Comparison of ENCODE assay signal across 29 mouse cellular contexts in genomic region chr5:97409234-97409704, GRCm38 (mm10). TPM values are rescaled to one million over a fixed set of nuclear protein-coding genes. Genes with fewer than 3 reads are reported as not detected.
DNase-seq lines count a peak whose midpoint lies in the region; ATAC-seq and TF ChIP-seq lines count a peak whose summit lies in the region.
"Had no signal": no experiment of that assay in that cellular context is flagged by ENCODE, and none has a peak within 500 bp of the region (broad histone marks: within the 10 kb centered on the region; RNA-seq: fewer than 3 reads in every experiment).

No protein-coding gene starts in this region.

- TF ChIP-seq CTCF in forebrain, postnatal 0 days (IDR thresholded peaks at IDR 0.05; ENCODE audit: low read depth), result no peak
- no peak for TF ChIP-seq CTCF in hindbrain, postnatal 0 days (IDR thresholded peaks at IDR 0.05; ENCODE audit: low read depth)

- H3K9me3 ChIP-seq in forebrain, embryonic 11.5 days (ENCODE audit: control insufficient read depth, low read length), result no peaks in the 10 kb centered on the region
- no peaks in the 10 kb centered on the region for H3K9me3 ChIP-seq in forebrain, postnatal 0 days (ENCODE audit: low read length)
- no peaks in the 10 kb centered on the region for H3K9me3 ChIP-seq in forebrain, embryonic 15.5 days
- H3K9me3 ChIP-seq in hindbrain, postnatal 0 days (ENCODE audit: low read length), result no peaks in the 10 kb centered on the region
- H3K9me3 ChIP-seq in neural tube, embryonic 12.5 days, result no peaks in the 10 kb centered on the region
- H3K9me3 ChIP-seq: embryonic facial prominence, embryonic 15.5 days; heart, embryonic 12.5 days had no signal

- WGBS in forebrain, embryonic 11.5 days, result 59% methylated on average over 4 of the region's 4 CpGs
- 31% methylated on average over 4 of the region's 4 CpGs for WGBS in forebrain, postnatal 0 days
- WGBS in forebrain, embryonic 15.5 days, result 32% methylated on average over 4 of the region's 4 CpGs
- 33% methylated on average over 4 of the region's 4 CpGs for WGBS in hindbrain, postnatal 0 days
- WGBS in neural tube, embryonic 12.5 days, result 36% methylated on average over 4 of the region's 4 CpGs

- ATAC-seq in forebrain, embryonic 11.5 days (replicated peaks; ENCODE audit: low FRiP score), result peak; percentile 42; the same call in 1 of the 2 replicates
- ATAC-seq in forebrain, postnatal 0 days, result no peak
- ATAC-seq in forebrain, embryonic 15.5 days (replicated peaks), result peak; percentile 57
- peak; percentile 43 for ATAC-seq in hindbrain, postnatal 0 days
- peak; percentile 72 for ATAC-seq in neural tube, embryonic 12.5 days (ENCODE audit: low FRiP score, low read depth)
- no peak for ATAC-seq in frontal cortex, adult (ENCODE audit: low TSS enrichment)
- no peak for ATAC-seq in megakaryocyte-erythroid progenitor cell, adult 5-6 weeks (replicated peaks; ENCODE audit: low FRiP score, low TSS enrichment, poor library complexity, severe bottlenecking)
- ATAC-seq: activated CD4-positive, CD25-positive, alpha-beta regulatory T cell, adult 4 months; CD4-positive, CD25-positive, alpha-beta regulatory T cell, adult 4 months; Patski had no signal

- H3K27me3 ChIP-seq in forebrain, embryonic 11.5 days (ENCODE audit: control insufficient read depth, insufficient read depth, low read length), result no peaks in the 10 kb centered on the region
- H3K27me3 ChIP-seq in forebrain, postnatal 0 days (ENCODE audit: insufficient read depth, low read length), result no peaks in the 10 kb centered on the region
- H3K27me3 ChIP-seq in forebrain, embryonic 15.5 days, result no peaks in the 10 kb centered on the region
- H3K27me3 ChIP-seq in hindbrain, postnatal 0 days (ENCODE audit: insufficient read depth, low read length), result no peaks in the 10 kb centered on the region
- H3K27me3 ChIP-seq in neural tube, embryonic 12.5 days (replicated peaks), result no peaks in the 10 kb centered on the region
- H3K27me3 ChIP-seq: embryonic facial prominence, embryonic 15.5 days; heart, embryonic 12.5 days had no signal

- H3K9ac ChIP-seq in forebrain, embryonic 11.5 days (ENCODE audit: low read length), result no peak overlapping the region
- H3K9ac ChIP-seq in forebrain, postnatal 0 days, result no peak overlapping the region
- H3K9ac ChIP-seq in forebrain, embryonic 15.5 days (replicated peaks), result no peak overlapping the region
- no peak overlapping the region for H3K9ac ChIP-seq in hindbrain, postnatal 0 days (replicated peaks; ENCODE audit: low read length)
- H3K9ac ChIP-seq in neural tube, embryonic 12.5 days, result no peak overlapping the region
- H3K9ac ChIP-seq: embryonic facial prominence, embryonic 15.5 days; heart, embryonic 12.5 days had no signal

- no peak overlapping the region for H3K27ac ChIP-seq in forebrain, embryonic 11.5 days (ENCODE audit: low read depth, low read length)
- H3K27ac ChIP-seq in forebrain, postnatal 0 days (ENCODE audit: low read depth, low read length), result no peak overlapping the region
- H3K27ac ChIP-seq in forebrain, embryonic 15.5 days (replicated peaks), result peak overlapping the region; percentile 48
- H3K27ac ChIP-seq in hindbrain, postnatal 0 days, result no peak overlapping the region
- no peak overlapping the region for H3K27ac ChIP-seq in neural tube, embryonic 12.5 days
- H3K27ac ChIP-seq: embryonic facial prominence, embryonic 15.5 days had no signal

- no peak for DNase-seq in forebrain, embryonic 11.5 days (ENCODE audit: low spot score)
- no peak for DNase-seq in forebrain, postnatal 0 days
- DNase-seq in hindbrain, postnatal 0 days (ENCODE audit: low spot score), result peak; percentile 35
- DNase-seq in left cerebral cortex, adult 9 months (ENCODE audit: low spot score in 2 of 2), result no peak
- DNase-seq: adrenal gland, postnatal 10 days; cerebellum, postnatal 25 days; embryo, embryonic 11 days; kidney, adult 9 months; kidney, postnatal 25 days; lung, adult 2 months; thymus, adult 2 months had no signal

- no peaks in the 10 kb centered on the region for H3K4me1 ChIP-seq in forebrain, embryonic 11.5 days (replicated peaks; ENCODE audit: control insufficient read depth, insufficient read depth, low read length)
- H3K4me1 ChIP-seq in forebrain, postnatal 0 days (ENCODE audit: insufficient read depth), result no peaks in the 10 kb centered on the region
- H3K4me1 ChIP-seq in forebrain, embryonic 15.5 days, result peaks cover 26% of the 10 kb centered on the region
- no peaks in the 10 kb centered on the region; the same call in 1 of the 2 replicates for H3K4me1 ChIP-seq in hindbrain, postnatal 0 days (ENCODE audit: insufficient read depth, low read length)
- H3K4me1 ChIP-seq in neural tube, embryonic 12.5 days, result no peaks in the 10 kb centered on the region
- H3K4me1 ChIP-seq: embryonic facial prominence, embryonic 15.5 days; heart, embryonic 12.5 days had no signal

- no peaks in the 10 kb centered on the region for H3K36me3 ChIP-seq in forebrain, embryonic 11.5 days (ENCODE audit: control insufficient read depth, insufficient read depth, low read length)
- no peaks in the 10 kb centered on the region for H3K36me3 ChIP-seq in forebrain, postnatal 0 days (ENCODE audit: insufficient read depth)
- no peaks in the 10 kb centered on the region for H3K36me3 ChIP-seq in forebrain, embryonic 15.5 days
- H3K36me3 ChIP-seq in hindbrain, postnatal 0 days (ENCODE audit: insufficient read depth, low read length), result no peaks in the 10 kb centered on the region
- H3K36me3 ChIP-seq in neural tube, embryonic 12.5 days, result no peaks in the 10 kb centered on the region
- H3K36me3 ChIP-seq: embryonic facial prominence, embryonic 15.5 days; heart, embryonic 12.5 days had no signal

- H3K4me2 ChIP-seq in forebrain, embryonic 11.5 days (ENCODE audit: low read depth, low read length, severe bottlenecking), result no peak overlapping the region
- no peak overlapping the region for H3K4me2 ChIP-seq in forebrain, postnatal 0 days (ENCODE audit: low read depth)
- no peak overlapping the region for H3K4me2 ChIP-seq in forebrain, embryonic 15.5 days (replicated peaks)
- no peak overlapping the region for H3K4me2 ChIP-seq in hindbrain, postnatal 0 days (ENCODE audit: low read depth, low read length)
- no peak overlapping the region for H3K4me2 ChIP-seq in neural tube, embryonic 12.5 days (replicated peaks)
- H3K4me2 ChIP-seq: embryonic facial prominence, embryonic 15.5 days; heart, embryonic 12.5 days; liver, embryonic 11.5 days had no signal

- H3K4me3 ChIP-seq in forebrain, embryonic 11.5 days (ENCODE audit: low read depth, low read length), result no peak overlapping the region
- H3K4me3 ChIP-seq in forebrain, postnatal 0 days (ENCODE audit: low read depth, low read length), result no peak overlapping the region
- H3K4me3 ChIP-seq in forebrain, embryonic 15.5 days, result no peak overlapping the region
- H3K4me3 ChIP-seq in hindbrain, postnatal 0 days (ENCODE audit: low read length), result no peak overlapping the region
- no peak overlapping the region for H3K4me3 ChIP-seq in neural tube, embryonic 12.5 days
- H3K4me3 ChIP-seq: embryonic facial prominence, embryonic 15.5 days; heart, embryonic 12.5 days had no signal

RNA-seq across cellular contexts. Expression of gene Naa11, which starts 17.1 kb away (rescaled TPM):
- polyA plus RNA-seq in forebrain, embryonic 11.5 days (2014; fragmentation: Nextera tagmentation; extraction: Ambion mirVana), result not detected in 2 replicates
- not detected in 2 replicates for total RNA-seq in forebrain, postnatal 0 days (2014; rRNA removed)
- 0.05 and 0.08 TPM in 2 replicates for polyA plus RNA-seq in forebrain, postnatal 0 days (2015; fragmentation: Nextera tagmentation; extraction: Ambion mirVana)
- not detected in 2 replicates for polyA plus RNA-seq in forebrain, embryonic 15.5 days (2015; fragmentation: Nextera tagmentation; extraction: Ambion mirVana)
- total RNA-seq in hindbrain, postnatal 0 days (2014; rRNA removed), result not detected in 2 replicates
- 0.05 TPM in 1 of 2 replicates, not detected in the other for polyA plus RNA-seq in hindbrain, postnatal 0 days (2015; fragmentation: Nextera tagmentation; extraction: Ambion mirVana)
- polyA plus RNA-seq in neural tube, embryonic 12.5 days (2016; fragmentation: Nextera tagmentation; extraction: Ambion mirVana), result not detected in 2 replicates
- not detected in 2 replicates for total RNA-seq in megakaryocyte-erythroid progenitor cell, adult 5-6 weeks (2014; fragmentation: Nextera tagmentation)
- not detected in 2 replicates for total RNA-seq in megakaryocyte-erythroid progenitor cell, adult 5-6 weeks (2017)
- total RNA-seq: adrenal gland, postnatal 10 days; gastrocnemius, adult 8-10 months; granulocyte monocyte progenitor cell, adult 5-6 weeks; heart, postnatal 25 days; left cerebral cortex, adult 18-20 months; neutrophil, adult 5-6 weeks had no signal
- polyA plus RNA-seq: activated CD4-positive, CD25-positive, alpha-beta regulatory T cell, adult 4 months; CD4-positive, CD25-positive, alpha-beta regulatory T cell, adult 4 months; embryonic facial prominence, embryonic 15.5 days; heart, embryonic 12.5 days; limb, embryonic 11.5 days; liver, embryonic 11.5 days; lung, adult 2 months; Patski; thymus, adult 2 months had no signal

RNA-seq across cellular contexts. Expression of gene Gk2, which starts 47.6 kb away (rescaled TPM):
- polyA plus RNA-seq in forebrain, embryonic 11.5 days (2014; fragmentation: Nextera tagmentation; extraction: Ambion mirVana), result not detected in 2 replicates
- total RNA-seq in forebrain, postnatal 0 days (2014; rRNA removed), result not detected in 2 replicates
- not detected in 2 replicates for polyA plus RNA-seq in forebrain, postnatal 0 days (2015; fragmentation: Nextera tagmentation; extraction: Ambion mirVana)
- not detected in 2 replicates for polyA plus RNA-seq in forebrain, embryonic 15.5 days (2015; fragmentation: Nextera tagmentation; extraction: Ambion mirVana)
- total RNA-seq in hindbrain, postnatal 0 days (2014; rRNA removed), result not detected in 2 replicates
- not detected in 2 replicates for polyA plus RNA-seq in hindbrain, postnatal 0 days (2015; fragmentation: Nextera tagmentation; extraction: Ambion mirVana)
- polyA plus RNA-seq in neural tube, embryonic 12.5 days (2016; fragmentation: Nextera tagmentation; extraction: Ambion mirVana), result not detected in 2 replicates
- not detected in 2 replicates for total RNA-seq in megakaryocyte-erythroid progenitor cell, adult 5-6 weeks (2014; fragmentation: Nextera tagmentation)
- not detected in 2 replicates for total RNA-seq in megakaryocyte-erythroid progenitor cell, adult 5-6 weeks (2017)
- total RNA-seq: adrenal gland, postnatal 10 days; ES-E14; gastrocnemius, adult 8-10 months; granulocyte monocyte progenitor cell, adult 5-6 weeks; heart, postnatal 25 days; left cerebral cortex, adult 18-20 months had no signal
- polyA plus RNA-seq: embryonic facial prominence, embryonic 15.5 days; heart, embryonic 12.5 days; limb, embryonic 11.5 days; liver, embryonic 11.5 days; lung, adult 2 months; Patski; stomach, embryonic 16.5 days had no signal

Comparison
In these comparisons a context has a peak if more than half of its experiments do, and no peak if none do; other contexts are left out.
1. ATAC-seq: peak in forebrain, embryonic 11.5 days (single experiment), forebrain, embryonic 15.5 days (single experiment), hindbrain, postnatal 0 days (single experiment) and neural tube, embryonic 12.5 days (single experiment); none in forebrain, postnatal 0 days (single experiment), frontal cortex, adult (single experiment) and megakaryocyte-erythroid progenitor cell, adult 5-6 weeks (single experiment).